Mouse (Mus musculus) liver, adult 2 months (tissue): ENCODE measurements at regions not wholly inside any gene's neighbourhood (a gene's known extent, or its start where the extent isn't known, plus 50 kb on each side); places are given as distances from the start of the nearest gene placed in this dataset.
A peak's percentile ranks its signal among the peaks of the same experiment; 100 is the strongest.

Experiments used
- DNase-seq: peaks from one replicate; pipeline ENCODE4 v3.0.0-alpha.2; 2011; ENCODE audit warnings: low read depth, low spot score; ENCODE audit errors: extremely low read depth
- H3K27ac ChIP-seq: fragments of 200-500 bp; replicated peaks from 2 replicates; pipeline ENCODE4 v1.5.1; 2012; ENCODE audit warnings: low read depth, mild to moderate bottlenecking, control low read depth, inconsistent platforms, low read length; ENCODE audit not compliant: insufficient read depth
- H3K27me3 ChIP-seq: fragments of 200-500 bp; 2 replicates; pipeline ENCODE4 v1.6.1; 2012; ENCODE audit warnings: mild to moderate bottlenecking, moderate library complexity, low read length, inconsistent platforms; ENCODE audit not compliant: control insufficient read depth, insufficient read depth
- H3K36me3 ChIP-seq: fragments of 200-500 bp; 2 replicates; pipeline ENCODE4 v1.6.1; 2012; ENCODE audit warnings: low read length, inconsistent platforms; ENCODE audit not compliant: control insufficient read depth, insufficient read depth
- H3K4me1 ChIP-seq: fragments of 200-500 bp; 2 replicates; pipeline ENCODE4 v1.6.1; 2011; ENCODE audit warnings: low read length; ENCODE audit not compliant: control insufficient read depth, insufficient read depth
- H3K4me3 ChIP-seq: fragments of 200-500 bp; 2 replicates; pipeline ENCODE4 v1.5.1; 2011; ENCODE audit warnings: low read depth, mild to moderate bottlenecking, control low read depth, low read length, moderate library complexity; ENCODE audit not compliant: insufficient read depth
- H3K79me2 ChIP-seq: fragments of 200-500 bp; 2 replicates; pipeline ENCODE4 v1.6.1; 2012; ENCODE audit warnings: inconsistent platforms, mild to moderate bottlenecking, low read length, moderate library complexity; ENCODE audit not compliant: control insufficient read depth, insufficient read depth
- H3K9ac ChIP-seq: fragments of 200-500 bp; 2 replicates; pipeline ENCODE4 v1.6.1; 2012; ENCODE audit warnings: low read depth, mild to moderate bottlenecking, control low read depth, inconsistent platforms, low read length
- CTCF ChIP-seq: fragments of 200-500 bp; IDR thresholded peaks from 2 replicates; pipeline ENCODE4 v1.5.1; 2011; ENCODE audit warnings: low read depth, low read length, control low read depth
- POLR2A ChIP-seq: fragments of 200-500 bp; IDR thresholded peaks from 2 replicates; pipeline ENCODE4 v1.6.1; 2011; ENCODE audit warnings: low read length, control low read depth; ENCODE audit not compliant: insufficient read depth; ENCODE audit errors: extremely low read depth
- WGBS: fragments of 180-500 bp; shearing (Covaris S2); methylation state at CpG from one replicate; pipeline ENCODE4 v1.1.7; 2018; 5-methylcytosine and 5-hydroxymethylcytosine counted together

GRCm38 (mm10) chr1:69227864-69228263 lies 120.0 kb upstream of the Erbb4 start:
- TF ChIP-seq CTCF (no peak), POLR2A (no peak)
- Histone ChIP-seq H3K4me3 (no peak overlapping the region), H3K27me3 (no peaks in the 10 kb centered on the region), H3K9ac (no peak overlapping the region), H3K79me2 (no peaks in the 10 kb centered on the region), H3K4me1 (no peaks in the 10 kb centered on the region), H3K36me3 (no peaks in the 10 kb centered on the region), H3K27ac (no peak overlapping the region)
- DNase-seq = no peak

- no peaks in the 10 kb centered on the region for H3K4me1 ChIP-seq
- no peak overlapping the region for H3K9ac ChIP-seq
- TF ChIP-seq POLR2A (no peak), CTCF (no peak)
- no peaks in the 10 kb centered on the region for H3K27me3 ChIP-seq
- no peak overlapping the region for H3K4me3 ChIP-seq
- H3K36me3 ChIP-seq = no peaks in the 10 kb centered on the region
- H3K79me2 ChIP-seq = no peaks in the 10 kb centered on the region
- H3K27ac ChIP-seq = no peak overlapping the region
- whole genome bisulfite sequencing = 84% methylated on average over 1 of the region's 1 CpGs
- no peak for DNase-seq
Observed at GRCm38 (mm10) chr1:69212896-69213500, 105.1 kb upstream of the Erbb4 start.

GRCm38 (mm10) chr1:69202745-69203144 lies 94.9 kb upstream of the Erbb4 start:
- Histone ChIP-seq H3K4me3 (no peak overlapping the region), H3K79me2 (no peaks in the 10 kb centered on the region), H3K4me1 (no peaks in the 10 kb centered on the region), H3K27ac (no peak overlapping the region), H3K9ac (no peak overlapping the region), H3K36me3 (no peaks in the 10 kb centered on the region), H3K27me3 (no peaks in the 10 kb centered on the region)
- no peak for DNase-seq
- 75% methylated on average over 2 of the region's 2 CpGs for WGBS
- TF ChIP-seq CTCF (no peak), POLR2A (no peak)

- Histone ChIP-seq H3K79me2 (no peaks in the 10 kb centered on the region), H3K9ac (no peak overlapping the region), H3K27me3 (no peaks in the 10 kb centered on the region), H3K36me3 (no peaks in the 10 kb centered on the region), H3K4me1 (no peaks in the 10 kb centered on the region), H3K27ac (no peak overlapping the region), H3K4me3 (no peak overlapping the region)
- TF ChIP-seq POLR2A (no peak), CTCF (peak; percentile 16; the same call in 1 of the 2 replicates)
- peak; percentile 13 for DNase-seq
- WGBS = 40% methylated on average over 5 of the region's 5 CpGs
Observed at GRCm38 (mm10) chr1:69165202-69165601, 57.3 kb upstream of the Erbb4 start.
